7 mouse cellular contexts compared by ENCODE assay signal in genomic region chr12:111809762-111810161, GRCm38 (mm10). TPM values are rescaled to one million over a fixed set of nuclear protein-coding genes. Genes with fewer than 3 reads are reported as not detected.
DNase-seq lines count a peak whose midpoint lies in the region; ATAC-seq and TF ChIP-seq lines count a peak whose summit lies in the region.

No protein-coding gene starts in this region.

- WGBS in intestine, embryonic 16.5 days, result 5% methylated on average over 9 of the region's 9 CpGs
- 3% methylated on average over 9 of the region's 9 CpGs for WGBS in limb, embryonic 10.5 days
- WGBS in midbrain, embryonic 12.5 days, result 5% methylated on average over 9 of the region's 9 CpGs
- WGBS in small intestine, adult 2 months, result 6% methylated on average over 9 of the region's 9 CpGs

- 0 out of 2 replicates have a peak, but pooled peaks cover 11% of the 10 kb centered on the region for H3K36me3 ChIP-seq in intestine, embryonic 16.5 days (ENCODE audit: control insufficient read depth, insufficient read depth, low read length)
- H3K36me3 ChIP-seq in limb, embryonic 10.5 days, result peaks cover 70% of the 10 kb centered on the region
- peaks cover 42% of the 10 kb centered on the region for H3K36me3 ChIP-seq in midbrain, embryonic 12.5 days
- peaks cover 28% of the 10 kb centered on the region for H3K36me3 ChIP-seq in small intestine, adult 2 months (ENCODE audit: control insufficient read depth, insufficient read depth, low read length)

- peak overlapping the region; percentile 27 for H3K4me2 ChIP-seq in intestine, embryonic 16.5 days (ENCODE audit: low read depth, low read length)
- H3K4me2 ChIP-seq in midbrain, embryonic 12.5 days (replicated peaks), result 0 out of 2 replicates have a peak overlapping the region, but pooled peaks have one; percentile 14

- no peaks in the 10 kb centered on the region for H3K27me3 ChIP-seq in intestine, embryonic 16.5 days (replicated peaks; ENCODE audit: control insufficient read depth, insufficient read depth, low read length)
- no peaks in the 10 kb centered on the region for H3K27me3 ChIP-seq in limb, embryonic 10.5 days (ENCODE audit: low read depth, poor library complexity, severe bottlenecking)
- H3K27me3 ChIP-seq in midbrain, embryonic 12.5 days, result peaks cover 6% of the 10 kb centered on the region; the same call in 1 of the 2 replicates
- no peaks in the 10 kb centered on the region for H3K27me3 ChIP-seq in small intestine, adult 2 months (ENCODE audit: control insufficient read depth, insufficient read depth, low read length)

- no peaks in the 10 kb centered on the region for H3K9me3 ChIP-seq in intestine, embryonic 16.5 days (ENCODE audit: control insufficient read depth, low read length)
- no peaks in the 10 kb centered on the region for H3K9me3 ChIP-seq in limb, embryonic 10.5 days (replicated peaks)
- H3K9me3 ChIP-seq in midbrain, embryonic 12.5 days, result no peaks in the 10 kb centered on the region

- H3K4me3 ChIP-seq in intestine, embryonic 16.5 days (ENCODE audit: low read length), result peak overlapping the region; percentile 14; the same call in 1 of the 2 replicates
- no peak overlapping the region for H3K4me3 ChIP-seq in limb, embryonic 10.5 days
- no peak overlapping the region for H3K4me3 ChIP-seq in midbrain, embryonic 12.5 days
- H3K4me3 ChIP-seq in small intestine, adult 2 months (ENCODE audit: low read depth, low read length), result no peak overlapping the region

- no peak for TF ChIP-seq CTCF in small intestine, adult 2 months (IDR thresholded peaks at IDR 0.05; ENCODE audit: extremely low read depth, insufficient read length, insufficient replicate concordance, low read depth, low read length)

- TF ChIP-seq POLR2A in small intestine, adult 2 months (IDR thresholded peaks at IDR 0.05; ENCODE audit: low read depth, low read length), result peak; percentile 16; the same call in 1 of the 2 replicates

- DNase-seq in adrenal gland, postnatal 14 days, result peak; percentile 92
- DNase-seq in embryo, embryonic 9.5 days (ENCODE audit: extremely low spot score), result peak; percentile 83
- peak; percentile 65 to 85 for DNase-seq in gastrocnemius, postnatal 4 days (ENCODE audit: low spot score in 2 of 2)
- DNase-seq in limb, embryonic 10.5 days (ENCODE audit: low spot score), result peak; percentile 82

- H3K4me1 ChIP-seq in intestine, embryonic 16.5 days (ENCODE audit: control insufficient read depth, insufficient read depth, low read length), result peaks cover 24% of the 10 kb centered on the region
- peaks cover 33% of the 10 kb centered on the region for H3K4me1 ChIP-seq in limb, embryonic 10.5 days
- peaks cover 28% of the 10 kb centered on the region for H3K4me1 ChIP-seq in midbrain, embryonic 12.5 days
- peaks cover 14% of the 10 kb centered on the region for H3K4me1 ChIP-seq in small intestine, adult 2 months (ENCODE audit: control insufficient read depth, insufficient read depth, insufficient read length, low read length)

- peak overlapping the region; percentile 59 for H3K9ac ChIP-seq in intestine, embryonic 16.5 days (ENCODE audit: low read depth, low read length)
- 0 out of 2 replicates have a peak overlapping the region, but pooled peaks have one; percentile 39 for H3K9ac ChIP-seq in midbrain, embryonic 12.5 days (replicated peaks)

- peak; percentile 55 for ATAC-seq in intestine, embryonic 16.5 days
- peak; percentile 6 for ATAC-seq in midbrain, embryonic 12.5 days (ENCODE audit: low FRiP score, low read depth)

- peak overlapping the region; percentile 72 for H3K27ac ChIP-seq in intestine, embryonic 16.5 days (ENCODE audit: low read length)
- peak overlapping the region; percentile 8 for H3K27ac ChIP-seq in limb, embryonic 10.5 days
- peak overlapping the region; percentile 68 for H3K27ac ChIP-seq in midbrain, embryonic 12.5 days (replicated peaks)
- H3K27ac ChIP-seq in small intestine, adult 2 months (ENCODE audit: insufficient read depth, low read depth, low read length), result no peak overlapping the region

RNA-seq across cellular contexts. Expression of gene Xrcc3, which starts 3.9 kb away (rescaled TPM):
- 18.6 and 20.8 TPM in 2 replicates for total RNA-seq in adrenal gland, postnatal 14 days (2021)
- 1 to 10 TPM; 5.4 to 5.5 TPM for total RNA-seq in gastrocnemius, postnatal 4 days (2021)
- polyA plus RNA-seq in intestine, embryonic 16.5 days (2015; fragmentation: Nextera tagmentation; extraction: Ambion mirVana), result 10.6 and 11.0 TPM in 2 replicates
- polyA plus RNA-seq in limb, embryonic 10.5 days (2016; fragmentation: Nextera tagmentation; extraction: Ambion mirVana), result 21.6 and 23.9 TPM in 2 replicates
- polyA plus RNA-seq in midbrain, embryonic 12.5 days (2016; fragmentation: Nextera tagmentation; extraction: Ambion mirVana), result 7.4 and 7.9 TPM in 2 replicates
- polyA plus RNA-seq in small intestine, adult 2 months (2012; rRNA removed), result 6.5 and 9.3 TPM in 2 replicates

RNA-seq across cellular contexts. Expression of gene Zfyve21, which starts 4.2 kb away (rescaled TPM):
- total RNA-seq in adrenal gland, postnatal 14 days (2021), result 91.0 and 96.9 TPM in 2 replicates
- total RNA-seq in gastrocnemius, postnatal 4 days (2021), result 10 to 100 TPM; 35.8 TPM
- 232 and 245 TPM in 2 replicates for polyA plus RNA-seq in intestine, embryonic 16.5 days (2015; fragmentation: Nextera tagmentation; extraction: Ambion mirVana)
- polyA plus RNA-seq in limb, embryonic 10.5 days (2016; fragmentation: Nextera tagmentation; extraction: Ambion mirVana), result 69.8 and 75.8 TPM in 2 replicates
- 54.1 and 57.5 TPM in 2 replicates for polyA plus RNA-seq in midbrain, embryonic 12.5 days (2016; fragmentation: Nextera tagmentation; extraction: Ambion mirVana)
- 59.5 and 146 TPM in 2 replicates for polyA plus RNA-seq in small intestine, adult 2 months (2012; rRNA removed)

RNA-seq across cellular contexts. Expression of gene Klc1, which starts 51.1 kb away (rescaled TPM):
- total RNA-seq in adrenal gland, postnatal 14 days (2021), result 99.9 and 115 TPM in 2 replicates
- 100 to 1,000 TPM; 117 to 120 TPM for total RNA-seq in gastrocnemius, postnatal 4 days (2021)
- 75.7 and 83.4 TPM in 2 replicates for polyA plus RNA-seq in intestine, embryonic 16.5 days (2015; fragmentation: Nextera tagmentation; extraction: Ambion mirVana)
- 87.5 and 98.0 TPM in 2 replicates for polyA plus RNA-seq in limb, embryonic 10.5 days (2016; fragmentation: Nextera tagmentation; extraction: Ambion mirVana)
- polyA plus RNA-seq in midbrain, embryonic 12.5 days (2016; fragmentation: Nextera tagmentation; extraction: Ambion mirVana), result 382 and 402 TPM in 2 replicates
- 37.2 and 55.8 TPM in 2 replicates for polyA plus RNA-seq in small intestine, adult 2 months (2012; rRNA removed)
